Mouse (Mus musculus): ENCODE measurements at regions not wholly inside any gene's neighbourhood (a gene's known extent, or its start where the extent isn't known, plus 50 kb on each side); places are given as distances from the start of the nearest gene placed in this dataset.

DNA sequence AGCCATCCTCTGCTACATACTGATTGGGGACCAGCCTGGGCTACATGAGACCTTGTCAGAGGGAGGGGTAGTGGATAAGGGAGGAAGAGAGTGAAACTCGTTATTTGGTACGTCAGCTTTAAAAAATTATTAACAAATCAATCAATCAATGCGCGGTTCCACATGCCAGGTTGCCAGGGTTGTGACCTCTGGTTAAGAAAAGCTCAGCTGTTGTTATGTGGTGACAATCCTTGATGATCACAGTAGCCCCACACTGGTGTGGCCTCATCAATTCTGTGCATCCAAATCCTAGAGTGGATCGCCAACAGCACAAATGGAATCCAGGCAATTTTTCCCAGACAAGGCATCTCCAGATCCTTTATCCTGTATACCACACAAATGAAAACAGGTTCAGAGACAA lies 74.3 kb upstream of the Cdk6 start:
- TF ChIP-seq POLR2A (IDR thresholded peaks at IDR 0.05; ENCODE audit: low read depth, low read length), result no peak
- no peak for TF ChIP-seq CTCF (IDR thresholded peaks at IDR 0.05; ENCODE audit: extremely low read depth, insufficient read depth, insufficient read length, insufficient replicate concordance)
